Comparison of ENCODE assay signal across 26 mouse cellular contexts in genomic region chr5:144053450-144053849, GRCm38 (mm10). TPM values are rescaled to one million over a fixed set of nuclear protein-coding genes. Genes with fewer than 3 reads are reported as not detected.
"Had no signal": no experiment of that assay in that cellular context is flagged by ENCODE, and none has a peak within 500 bp of the region (broad histone marks: within the 10 kb centered on the region; RNA-seq: fewer than 3 reads in every experiment).

No protein-coding gene starts in this region.

- H3K4me3 ChIP-seq: kidney, embryonic 15.5 days; limb, embryonic 12.5 days; limb, embryonic 15.5 days; midbrain, embryonic 12.5 days; neural tube, embryonic 12.5 days had no signal

- H3K36me3 ChIP-seq: kidney, embryonic 15.5 days; limb, embryonic 12.5 days; limb, embryonic 15.5 days; midbrain, embryonic 12.5 days; neural tube, embryonic 12.5 days had no signal

- H3K9ac ChIP-seq: kidney, embryonic 15.5 days; limb, embryonic 12.5 days; limb, embryonic 15.5 days; liver, embryonic 14.5 days; liver, postnatal 0 days; lung, embryonic 14.5 days; midbrain, embryonic 12.5 days; neural tube, embryonic 12.5 days had no signal

- DNase-seq: kidney, adult 11 months; kidney, adult 8-10 months; kidney, postnatal 10 days; kidney, postnatal 36 days; liver, postnatal 0 days; lung, embryonic 14.5 days; retina, postnatal 1 day; right cerebral cortex, postnatal 25 days; thymus, adult 2 months; thymus, postnatal 14 days; thymus, postnatal 4 days had no signal

- H3K4me1 ChIP-seq: kidney, embryonic 15.5 days; limb, embryonic 12.5 days; limb, embryonic 15.5 days; neural tube, embryonic 12.5 days had no signal

- H3K4me2 ChIP-seq: kidney, embryonic 15.5 days; limb, embryonic 12.5 days; limb, embryonic 15.5 days; liver, embryonic 11.5 days; lung, embryonic 14.5 days; midbrain, embryonic 12.5 days; neural tube, embryonic 12.5 days had no signal

- H3K27ac ChIP-seq: kidney, embryonic 15.5 days; limb, embryonic 12.5 days; limb, embryonic 15.5 days; liver, embryonic 14.5 days; macrophage; midbrain, embryonic 12.5 days; neural tube, embryonic 12.5 days; stomach, postnatal 0 days had no signal

- H3K9me3 ChIP-seq: kidney, embryonic 15.5 days; limb, embryonic 12.5 days; limb, embryonic 15.5 days; midbrain, embryonic 12.5 days; neural tube, embryonic 12.5 days had no signal

- H3K27me3 ChIP-seq: kidney, embryonic 15.5 days; limb, embryonic 12.5 days; limb, embryonic 15.5 days; midbrain, embryonic 12.5 days; neural tube, embryonic 12.5 days had no signal

- ATAC-seq: liver, postnatal 0 days; lung, postnatal 0 days had no signal

RNA-seq across cellular contexts. Expression of gene Ocm, which starts 27.0 kb away (rescaled TPM):
- total RNA-seq: layer of hippocampus, adult 8-10 months; layer of hippocampus, postnatal 14 days; megakaryocyte, adult 5-6 weeks; midbrain, postnatal 0 days; neutrophil, adult 5-6 weeks had no signal
- polyA plus RNA-seq: limb, embryonic 12.5 days; liver, embryonic 11.5 days; liver, embryonic 14.5 days; liver, postnatal 0 days; lung, embryonic 14.5 days; macrophage; midbrain, embryonic 12.5 days; thymus, adult 2 months had no signal
